Mouse (Mus musculus) neural tube, embryonic 10.5 days (tissue): ENCODE data around the gene Fgfr2.
"Not testable (repeated sequence)": the region's sequence is repeated elsewhere in the genome, so short reads cannot be mapped to it uniquely, and the experiment has no call there.

Source experiments
- DNase-seq: peaks from one replicate; pipeline ENCODE4 v3.0.0-alpha.2; 2017; ENCODE audit warnings: low spot score; ENCODE audit errors: extremely low spot score

The Fgfr2 gene

DNA sequence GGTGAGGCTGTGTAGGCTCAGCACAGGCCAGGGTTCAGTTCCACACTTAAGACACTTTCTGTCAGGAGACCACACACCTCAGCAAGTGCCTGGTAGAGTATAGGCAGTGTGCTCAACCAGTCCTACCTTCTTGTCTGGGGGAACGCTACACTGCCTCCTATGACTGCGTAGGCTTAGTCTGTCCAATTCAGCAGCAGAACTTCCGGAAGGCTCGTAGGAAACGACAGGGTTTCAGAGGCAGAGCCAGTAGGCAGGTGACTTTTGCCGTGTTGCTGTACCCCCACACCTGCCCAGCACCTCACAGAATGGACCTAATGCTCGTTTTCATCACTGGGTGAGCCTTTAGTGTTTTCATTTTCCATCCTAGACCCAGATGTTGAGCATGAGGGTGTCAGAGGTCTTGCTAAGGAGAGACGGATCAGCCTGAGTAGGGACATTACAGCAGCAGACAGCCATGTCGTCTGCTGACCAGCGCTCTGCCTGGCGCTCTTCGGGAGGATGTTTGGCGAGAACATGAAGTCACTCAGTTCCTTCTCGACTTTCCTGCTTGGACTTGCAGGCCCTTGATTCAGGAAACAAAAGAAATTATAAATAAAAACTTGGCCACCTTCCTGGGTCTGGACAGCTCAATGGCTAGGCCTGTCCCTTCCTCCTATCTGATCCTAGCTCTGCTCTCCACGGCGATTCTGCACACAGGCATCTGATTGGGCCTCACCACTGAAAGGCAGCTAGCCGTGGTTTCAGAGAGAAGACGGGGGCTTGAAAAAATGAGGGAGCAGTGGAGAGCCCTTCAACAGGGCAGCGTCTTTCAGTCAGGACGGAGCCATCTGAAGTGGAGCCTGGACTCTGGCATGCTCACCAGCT, 452.9 kb downstream of the Fgfr2 start:
- no peak for DNase-seq

DNA sequence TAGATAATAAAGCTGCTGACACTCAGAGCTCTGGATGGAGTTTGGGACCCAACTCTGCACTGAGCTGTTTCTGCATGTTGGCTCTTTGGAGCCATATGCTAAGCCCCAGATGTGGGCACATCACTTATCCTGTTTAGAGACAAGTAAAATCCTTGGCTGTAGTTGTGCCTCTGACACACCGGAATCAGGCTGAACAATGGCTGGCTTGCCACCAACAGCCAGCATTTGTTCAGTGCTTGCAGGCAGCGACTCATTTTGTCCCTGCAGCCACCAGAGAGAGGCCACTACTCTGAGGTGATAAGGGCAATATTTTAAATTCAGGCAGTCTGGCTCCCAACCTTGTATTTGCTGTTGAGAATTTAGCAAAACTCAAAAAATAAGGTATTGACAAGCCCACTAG, 454.5 kb downstream of the Fgfr2 start:
- no peak for DNase-seq

DNA sequence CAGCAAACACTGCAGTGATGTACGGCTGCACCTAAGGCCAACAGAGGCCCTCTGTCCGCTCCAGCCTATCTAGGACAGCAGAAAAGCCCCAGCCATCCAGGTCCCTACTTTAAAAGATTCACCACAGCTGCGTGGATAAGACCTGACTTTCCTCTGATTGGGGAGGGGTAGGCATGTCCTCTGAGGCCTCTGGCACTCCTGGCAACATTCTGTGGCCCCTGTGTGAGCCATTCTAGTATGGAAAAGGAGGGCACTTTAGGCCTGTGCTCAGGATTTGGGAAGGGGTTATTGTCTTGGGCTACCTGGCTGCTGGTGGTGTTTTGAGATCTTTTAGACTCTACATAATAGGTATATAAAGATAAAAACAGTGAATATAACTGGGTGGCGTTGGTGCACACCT, 456.6 kb downstream of the Fgfr2 start:
- DNase-seq: no peak

DNA sequence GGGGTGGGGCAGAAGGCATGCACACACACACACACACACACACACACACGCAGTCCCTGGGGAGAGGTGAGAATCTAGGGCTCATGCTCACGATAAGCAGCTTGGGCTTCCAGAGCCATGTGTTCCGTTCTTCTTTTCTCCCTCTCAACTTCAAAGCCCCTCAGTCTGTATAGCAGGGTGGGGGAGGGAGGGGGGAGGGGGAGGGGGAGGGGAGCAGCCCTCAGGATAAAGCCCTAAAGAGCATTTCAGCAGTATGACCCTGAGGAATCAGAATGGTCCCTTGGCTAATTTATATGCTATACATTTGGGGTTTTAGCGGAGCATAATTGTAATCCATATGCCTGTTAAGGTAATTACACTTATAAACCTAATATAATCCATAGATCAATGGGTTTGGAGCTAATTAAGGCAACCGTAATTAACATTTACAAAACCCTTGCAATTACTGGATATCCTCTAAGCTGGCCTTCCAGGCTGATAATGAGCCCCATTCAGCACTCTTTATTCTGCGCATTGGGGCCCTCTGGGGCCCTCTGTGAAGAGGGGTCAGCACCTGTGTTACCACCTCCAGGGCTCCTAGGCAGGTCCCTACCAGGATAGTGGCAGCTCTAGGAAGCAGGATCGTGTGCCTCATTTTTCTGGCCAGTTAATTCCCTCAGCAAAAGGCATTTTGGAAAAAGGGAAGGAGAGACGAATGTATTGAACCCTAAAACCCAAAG, 457.3 kb downstream of the Fgfr2 start:
- DNase-seq: no peak

DNA sequence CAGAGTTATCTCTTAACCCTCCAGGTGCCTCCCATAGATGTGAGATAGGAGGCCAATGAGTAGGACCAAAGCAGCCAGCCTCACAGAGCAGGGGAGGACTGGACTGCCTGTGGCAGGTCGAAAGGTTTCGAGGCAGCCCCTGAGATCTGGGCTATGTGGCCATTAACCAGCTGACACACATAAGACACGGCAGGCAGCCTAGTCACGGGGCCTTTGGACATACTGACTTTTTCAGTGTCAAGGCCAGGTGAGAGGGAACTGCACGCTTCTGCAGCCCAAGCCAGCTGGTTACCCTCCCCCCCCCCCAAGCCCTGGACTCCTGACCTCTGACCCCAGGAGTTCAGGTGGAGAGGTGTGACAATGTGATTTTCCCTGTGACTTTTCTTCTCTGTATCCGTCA, 458.3 kb downstream of the Fgfr2 start:
- DNase-seq: no peak

DNA sequence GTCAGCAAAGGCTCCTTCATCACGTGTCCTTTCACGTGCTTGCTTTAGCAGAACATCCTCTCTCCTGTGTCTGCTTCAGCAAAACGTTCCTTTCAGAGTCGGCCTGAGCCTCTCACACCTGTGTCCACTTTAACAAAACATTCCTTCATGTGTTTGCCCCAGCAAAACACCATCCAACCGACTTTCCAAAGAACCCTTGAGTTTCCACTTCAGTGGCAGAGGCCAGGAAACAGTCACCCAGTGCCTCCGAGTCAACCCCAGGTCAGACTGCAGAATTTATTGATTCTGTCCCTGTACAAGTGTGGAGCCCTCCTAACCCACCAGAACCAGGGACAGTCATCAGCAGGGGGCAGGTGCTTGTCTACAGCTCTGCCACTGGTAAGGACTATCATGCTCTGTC, 460.3 kb downstream of the Fgfr2 start:
- not testable (repeated sequence) for DNase-seq

DNA sequence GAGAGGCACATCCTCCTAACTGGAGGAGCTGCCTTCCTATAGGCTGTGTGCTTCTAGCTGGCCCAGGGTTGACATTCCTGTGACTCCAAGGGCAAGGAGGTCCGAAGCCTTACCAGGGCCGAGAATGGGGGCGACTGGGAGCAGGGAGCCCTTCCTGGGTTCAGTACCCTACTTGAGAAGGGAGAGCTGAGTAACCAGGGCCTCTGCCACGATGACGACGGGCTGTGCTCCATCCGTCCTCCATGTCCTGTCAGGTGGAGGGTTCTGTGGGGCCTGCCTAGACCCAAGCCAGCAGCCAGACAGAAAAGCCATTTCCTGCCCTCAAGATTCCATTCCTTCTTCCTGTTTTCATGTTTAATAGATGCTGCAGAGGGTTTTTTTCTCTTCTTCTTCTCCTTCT, 463.5 kb downstream of the Fgfr2 start:
- DNase-seq: no peak

DNA sequence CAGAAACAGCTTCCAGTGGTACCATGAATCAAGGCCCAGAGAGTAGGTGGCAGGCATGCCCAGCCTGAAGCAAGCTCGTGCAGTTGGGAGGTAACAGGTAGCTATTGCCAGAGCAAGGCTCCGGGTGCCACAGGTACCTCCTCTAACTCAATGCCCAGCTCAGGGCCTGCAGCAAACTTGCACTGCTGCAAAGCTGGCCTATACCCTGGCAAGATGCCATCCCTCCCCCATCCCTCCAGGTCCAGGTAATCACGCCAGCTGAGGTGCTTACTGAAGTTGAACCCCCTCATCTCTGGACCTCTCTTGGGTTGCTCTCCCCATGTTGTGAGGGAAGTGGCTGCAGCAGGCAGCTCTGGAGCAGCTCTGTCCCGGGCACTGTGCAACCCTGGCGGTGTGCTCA, 464.5 kb downstream of the Fgfr2 start:
- no peak for DNase-seq

DNA sequence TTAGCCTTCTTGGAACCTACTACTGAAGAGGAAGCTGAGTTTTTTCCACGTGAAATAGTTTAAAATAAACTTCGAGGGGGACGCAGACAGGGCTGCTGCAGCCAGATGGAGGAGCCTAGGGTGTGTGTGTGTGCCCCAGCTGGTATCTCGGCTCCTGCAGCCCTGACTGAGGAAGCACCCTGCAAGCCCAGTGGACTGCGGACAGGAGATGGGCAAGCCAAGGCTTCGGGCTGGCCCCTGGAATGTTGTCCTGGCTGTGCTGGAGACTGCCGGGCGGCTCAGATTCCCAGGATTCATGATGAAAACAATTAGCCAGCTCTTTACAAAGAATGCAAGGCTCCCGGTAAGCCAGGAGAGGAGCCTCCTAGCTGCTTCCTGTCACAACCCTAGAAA, 465.1 kb downstream of the Fgfr2 start:
- DNase-seq: peak; percentile 35

DNA sequence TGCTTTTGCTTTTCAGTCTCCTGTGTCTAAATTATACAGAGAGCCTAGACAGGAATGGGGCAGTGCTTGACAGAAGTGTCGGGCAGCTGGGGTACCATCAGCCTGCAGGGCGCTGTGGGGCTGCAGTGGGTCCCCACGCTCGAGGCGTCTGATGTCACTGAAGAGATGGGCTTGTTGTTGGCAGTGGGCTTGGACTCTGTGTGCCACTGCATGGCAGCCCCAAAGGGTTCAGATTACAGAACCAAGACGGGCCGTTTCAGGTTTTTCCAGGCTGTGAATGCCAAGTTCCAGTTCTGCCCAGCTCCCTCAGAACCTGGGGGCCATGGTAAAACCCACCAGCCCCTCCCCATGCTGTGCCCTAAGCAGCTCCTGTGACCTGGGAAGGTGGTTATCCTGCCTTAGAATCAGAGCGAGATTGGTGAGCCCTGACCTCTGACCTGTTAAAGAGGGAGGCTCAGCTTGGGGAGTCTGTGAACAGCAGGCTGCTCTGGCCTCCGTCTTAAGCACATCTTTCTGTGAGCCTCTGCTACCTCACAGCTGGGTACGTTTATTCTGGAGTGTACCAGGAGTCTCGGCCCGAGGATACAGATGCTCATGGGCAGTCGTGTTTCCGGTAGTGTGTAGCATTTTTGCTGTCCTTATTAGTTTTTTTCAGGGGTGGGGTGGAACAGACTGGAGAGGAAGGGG, 465.6 kb downstream of the Fgfr2 start:
- no peak for DNase-seq

DNA sequence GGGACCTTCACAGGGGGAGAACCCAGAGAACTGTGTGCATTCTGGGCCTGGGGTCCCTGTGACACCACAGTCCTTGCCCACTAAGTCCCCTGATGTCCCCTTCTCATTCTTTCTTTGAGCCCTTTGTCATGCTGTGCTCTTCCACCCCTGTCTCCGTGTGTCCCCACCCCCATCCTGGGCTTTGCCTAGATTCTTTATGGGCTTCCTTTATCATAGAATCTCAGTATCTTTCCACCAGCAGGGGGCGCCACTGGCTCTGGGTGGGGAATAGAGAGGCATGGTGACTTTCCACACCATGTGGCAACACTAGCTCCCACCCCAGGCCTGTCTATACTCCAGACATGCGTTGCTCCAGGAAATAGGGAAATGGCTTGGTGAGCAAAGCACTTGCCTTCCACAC, 466.6 kb downstream of the Fgfr2 start:
- DNase-seq: peak; percentile 91

DNA sequence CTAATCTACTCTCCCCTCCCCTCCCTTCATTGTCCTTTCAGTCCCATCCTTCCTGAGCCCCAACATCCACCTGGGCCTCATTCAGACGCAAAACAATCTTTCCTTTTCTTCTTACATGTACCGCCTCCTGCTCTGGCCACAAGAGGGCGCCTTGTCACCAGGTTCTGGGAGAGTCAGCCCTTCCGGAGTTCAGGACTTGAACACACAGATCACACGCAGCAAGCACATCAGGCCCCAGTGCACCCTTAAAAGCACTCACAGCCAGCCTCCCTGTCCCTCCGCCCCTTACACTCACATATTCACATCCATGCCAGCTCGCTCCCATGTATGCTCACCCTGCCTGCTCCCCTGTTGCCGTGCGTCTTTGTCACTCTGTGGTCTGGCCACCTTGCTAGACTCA, 467.1 kb downstream of the Fgfr2 start:
- DNase-seq: peak; percentile 92

DNA sequence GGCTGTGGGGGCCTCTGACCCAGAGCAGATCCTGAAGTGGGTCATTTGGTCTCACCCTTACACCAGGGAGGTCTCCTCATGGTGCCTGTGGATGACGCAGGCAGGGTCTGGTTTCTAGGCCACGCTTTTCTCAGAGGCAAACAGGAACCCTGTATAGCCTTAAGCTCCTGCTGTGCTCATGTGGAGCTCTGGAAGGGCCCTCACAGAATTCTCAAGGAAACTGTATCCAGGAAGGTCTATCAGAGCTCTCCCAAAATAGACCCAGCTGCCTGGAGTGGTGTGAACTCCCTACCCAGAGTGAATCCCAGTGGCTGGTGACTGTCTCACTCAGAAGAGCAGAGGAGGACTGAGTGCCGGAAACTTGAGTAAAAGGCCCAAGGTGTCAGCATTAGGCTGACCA, 468.7 kb downstream of the Fgfr2 start:
- DNase-seq: no peak

DNA sequence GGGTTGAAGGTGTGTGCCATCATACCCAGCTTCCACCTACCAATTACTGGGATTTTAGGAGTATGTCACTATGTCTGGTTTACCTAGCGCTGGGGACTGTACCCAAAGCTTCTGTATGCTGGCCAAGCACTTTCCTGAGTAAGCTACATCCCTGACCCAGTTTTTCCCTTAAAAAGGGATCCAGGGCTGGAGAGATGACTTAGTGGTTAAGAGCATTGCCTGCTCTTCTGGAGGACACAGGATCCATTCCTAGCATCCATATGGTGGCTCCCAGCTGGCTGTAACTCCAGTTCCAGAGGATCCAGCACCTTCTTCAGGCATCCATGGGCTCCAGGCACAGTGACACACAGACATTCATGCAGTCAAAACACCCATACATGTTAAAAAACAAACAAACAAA, 476.6 kb downstream of the Fgfr2 start:
- DNase-seq: no peak

DNA sequence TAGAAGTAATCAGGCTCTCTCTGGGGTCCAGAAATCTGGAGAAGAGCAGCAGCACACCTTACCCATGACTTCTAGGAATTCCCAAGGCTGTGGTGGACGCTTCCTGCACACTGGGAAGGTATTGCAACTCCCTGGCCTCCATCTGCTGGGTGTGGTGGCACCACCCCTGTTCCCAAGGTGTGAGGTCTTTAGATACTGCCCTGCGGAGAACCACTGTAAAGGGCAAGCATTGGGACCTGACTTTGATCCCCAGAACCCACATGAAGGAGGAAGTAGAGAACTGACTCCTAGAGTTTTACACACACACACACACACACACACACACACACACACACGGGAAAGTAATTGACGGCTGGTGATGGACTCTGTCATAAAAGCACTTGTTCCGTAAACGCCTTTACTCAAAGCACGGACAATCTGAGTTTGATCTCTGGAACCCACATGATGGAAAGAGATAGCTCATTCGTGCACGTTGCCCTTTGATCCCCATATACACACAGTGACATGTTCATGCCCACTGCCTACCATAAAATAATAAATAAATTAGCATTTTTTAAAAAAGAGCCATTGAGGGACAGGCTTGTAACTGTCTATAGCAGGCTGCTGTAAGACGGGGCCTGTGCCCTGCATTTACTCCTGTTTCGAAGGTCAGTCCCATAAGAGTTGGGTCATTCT, 478.4 kb downstream of the Fgfr2 start:
- DNase-seq: no peak

DNA sequence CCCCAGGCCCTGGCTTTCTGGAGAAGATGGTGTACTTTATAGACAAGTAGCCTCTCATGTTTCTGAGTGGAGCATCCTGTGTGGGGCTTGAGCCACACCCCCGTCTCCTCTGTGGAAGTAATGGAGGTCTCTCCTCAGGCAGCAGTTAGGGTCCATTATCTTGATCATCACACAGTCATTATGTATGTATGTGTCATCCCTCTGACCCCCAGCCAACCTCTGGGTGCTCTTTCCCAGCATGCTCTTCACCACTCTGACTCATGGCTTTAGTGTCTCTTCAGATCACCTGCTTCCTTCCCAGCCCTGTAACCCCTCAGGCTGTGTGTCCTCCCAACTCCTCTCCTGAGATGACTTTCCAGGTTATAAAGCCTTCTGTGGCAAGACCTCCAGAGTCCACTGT, 481.5 kb downstream of the Fgfr2 start:
- DNase-seq: no peak

DNA sequence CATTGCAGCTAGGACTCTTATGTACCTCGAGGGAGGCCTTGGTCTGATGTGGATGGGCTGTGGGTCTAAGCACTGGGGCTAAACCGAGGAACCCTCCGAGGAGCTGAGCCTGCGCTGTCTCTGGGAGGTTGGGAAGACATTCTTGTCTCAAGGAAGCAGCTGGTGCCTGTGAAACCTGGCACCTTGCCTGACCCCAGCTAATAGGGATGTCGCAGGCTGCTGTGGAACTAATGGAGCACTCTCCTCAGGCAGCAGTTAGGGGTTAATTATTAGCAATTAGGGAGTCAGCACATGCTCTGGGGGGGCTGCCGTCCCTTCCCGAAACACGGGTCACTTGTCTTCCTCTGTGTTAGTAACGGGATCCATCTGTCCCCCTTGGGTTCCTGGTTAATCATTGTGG, 482.2 kb downstream of the Fgfr2 start:
- no peak for DNase-seq

DNA sequence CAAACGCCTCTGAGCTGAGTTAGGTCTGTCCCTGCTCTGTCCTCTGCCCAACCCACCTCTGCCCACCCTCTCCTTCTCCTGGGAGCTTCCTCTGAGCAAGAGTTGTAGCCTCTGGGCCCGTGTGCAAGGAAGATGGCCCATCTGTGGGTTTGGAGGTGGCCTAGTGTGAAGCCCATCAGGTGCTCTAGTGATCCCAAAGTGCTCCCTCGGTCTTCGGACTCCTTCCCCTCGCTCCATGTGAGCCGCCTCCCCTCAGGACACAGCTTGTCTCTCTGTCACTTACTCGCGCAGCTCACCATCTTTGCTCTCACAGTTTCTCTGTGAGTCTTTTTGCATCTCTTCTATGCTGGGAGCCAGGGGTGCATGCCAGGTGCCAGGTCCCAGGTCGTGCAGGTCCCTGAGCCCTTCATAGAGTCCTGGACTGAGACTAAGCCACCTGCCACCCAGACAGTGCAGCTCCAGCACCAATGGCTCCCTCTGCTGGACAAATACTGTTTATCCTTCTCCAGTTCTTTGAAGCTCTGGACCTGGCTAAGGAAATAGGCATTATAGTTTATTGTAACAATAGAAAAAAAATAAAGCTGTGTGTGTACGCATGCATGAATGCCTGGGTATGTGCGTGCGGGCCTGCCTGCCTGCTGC, 484.6 kb downstream of the Fgfr2 start:
- DNase-seq: peak; percentile 52

DNA sequence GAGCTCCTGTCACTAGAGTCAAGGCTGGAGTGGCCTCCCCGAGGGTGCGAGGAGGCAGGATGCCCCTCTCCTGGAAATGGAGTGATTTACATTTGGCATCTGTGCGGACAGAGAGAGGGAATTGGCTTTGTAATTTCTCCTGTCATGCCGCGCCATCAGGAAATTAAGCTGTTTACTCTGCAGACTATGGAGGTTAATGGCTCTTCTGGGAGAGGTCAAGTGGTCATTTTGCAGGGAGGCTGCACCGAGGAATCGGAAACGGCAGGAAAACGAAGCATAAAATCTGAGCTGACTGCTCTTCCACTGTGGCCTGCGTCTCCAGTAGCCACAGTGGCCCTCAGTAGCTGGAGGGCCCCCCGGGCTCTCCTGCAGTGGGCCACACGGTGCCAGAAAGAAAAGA, 485.9 kb downstream of the Fgfr2 start:
- no peak for DNase-seq

DNA sequence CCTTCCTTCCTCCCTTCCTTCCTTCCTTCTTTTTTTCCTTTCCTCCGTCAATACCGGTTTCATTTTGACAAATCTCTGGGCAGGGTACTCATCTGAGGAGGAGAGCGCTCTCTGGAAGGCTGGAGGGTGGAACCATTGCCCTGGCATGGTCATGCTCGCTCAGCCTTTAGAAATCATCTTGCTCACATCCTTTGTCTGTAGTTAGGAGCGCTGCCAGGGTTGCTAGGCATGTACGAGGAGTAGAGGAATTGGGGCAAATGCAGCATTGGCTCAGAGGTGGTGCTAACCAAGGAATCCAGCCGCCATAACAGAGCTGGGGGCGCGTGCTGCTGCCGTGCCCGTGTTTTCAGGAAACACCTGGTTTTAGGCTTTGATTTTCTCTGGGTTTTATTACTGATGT, 491.8 kb downstream of the Fgfr2 start:
- DNase-seq: no peak

DNA sequence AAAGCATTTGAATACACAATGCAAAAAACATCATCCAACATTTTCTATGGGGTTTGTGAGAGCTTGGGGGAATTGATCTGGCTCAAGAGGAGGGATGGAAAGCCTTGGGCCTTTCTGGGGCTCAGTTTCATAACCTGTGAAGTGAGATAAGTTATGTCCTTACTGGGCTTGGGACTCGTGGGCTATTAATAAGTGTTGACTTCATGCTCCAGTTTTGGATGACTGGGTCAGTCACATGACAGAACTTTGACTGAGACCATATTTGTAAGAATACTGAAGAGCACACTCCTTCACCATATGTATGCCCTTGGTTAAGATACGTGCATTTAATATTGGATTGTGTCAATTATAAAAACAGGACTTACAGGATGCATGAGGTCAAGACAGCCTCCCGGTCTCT, 495.7 kb downstream of the Fgfr2 start:
- DNase-seq: no peak
